Mouse (Mus musculus): ENCODE results near the gene Nmd3. TPM values are rescaled to one million over a fixed set of nuclear protein-coding genes. Genes with fewer than 3 reads are reported as not detected.

Nmd3 gene
- polyA plus RNA-seq (2015; fragmentation: Nextera tagmentation; extraction: Ambion mirVana): 125 and 130 TPM in 2 replicates

GRCm38 (mm10) chr3:69721814-69722186 is at the start of gene Nmd3:
Nmd3 (plus strand) TSS chr3:69721985.
- ATAC-seq (ENCODE audit: insufficient read depth, low FRiP score): peak; percentile 97
- Histone ChIP-seq H3K4me3 (replicated peaks; ENCODE audit: low read length) (peak within 1 kb of the TSS; percentile 92), H3K4me2 (ENCODE audit: low read depth, low read length) (peak within 1 kb of the TSS; percentile 77), H3K9me3 (replicated peaks; ENCODE audit: control insufficient read depth, low read length) (no peaks in the 10 kb centered on the region), H3K27me3 (ENCODE audit: control insufficient read depth, insufficient read depth, low read length) (no peaks in the 10 kb centered on the region), H3K4me1 (ENCODE audit: control insufficient read depth, insufficient read depth, low read length) (peaks cover 10% of the 10 kb centered on the region), H3K9ac (ENCODE audit: low read length) (peak within 1 kb of the TSS; percentile 96), H3K36me3 (ENCODE audit: control insufficient read depth, insufficient read depth, low read length) (no peaks in the 10 kb centered on the region), H3K27ac (ENCODE audit: low read length) (peak within 1 kb of the TSS; percentile 94)
- under 1% methylated on average over 33 of the region's 33 CpGs for WGBS

GRCm38 (mm10) chr3:69673351-69673750 is 48.4 kb upstream of the Nmd3 start:
- Histone ChIP-seq H3K27ac (ENCODE audit: low read length) (no peak overlapping the region), H3K9ac (ENCODE audit: low read length) (no peak overlapping the region), H3K9me3 (replicated peaks; ENCODE audit: control insufficient read depth, low read length) (no peaks in the 10 kb centered on the region), H3K36me3 (ENCODE audit: control insufficient read depth, insufficient read depth, low read length) (no peaks in the 10 kb centered on the region), H3K27me3 (ENCODE audit: control insufficient read depth, insufficient read depth, low read length) (no peaks in the 10 kb centered on the region), H3K4me1 (ENCODE audit: control insufficient read depth, insufficient read depth, low read length) (no peaks in the 10 kb centered on the region), H3K4me2 (ENCODE audit: low read depth, low read length) (no peak overlapping the region), H3K4me3 (replicated peaks; ENCODE audit: low read length) (no peak overlapping the region)
- ATAC-seq (ENCODE audit: insufficient read depth, low FRiP score): no peak
- 95% methylated on average over 10 of the region's 10 CpGs for WGBS

GRCm38 (mm10) chr3:69674206-69674605 is 47.6 kb upstream of the Nmd3 start:
- no peak overlapping the region for H3K9ac ChIP-seq (ENCODE audit: low read length)
- no peak overlapping the region for H3K4me2 ChIP-seq (ENCODE audit: low read depth, low read length)
- no peak overlapping the region for H3K27ac ChIP-seq (ENCODE audit: low read length)
- H3K4me1 ChIP-seq (ENCODE audit: control insufficient read depth, insufficient read depth, low read length): no peaks in the 10 kb centered on the region
- H3K36me3 ChIP-seq (ENCODE audit: control insufficient read depth, insufficient read depth, low read length): no peaks in the 10 kb centered on the region
- H3K27me3 ChIP-seq (ENCODE audit: control insufficient read depth, insufficient read depth, low read length): no peaks in the 10 kb centered on the region
- H3K9me3 ChIP-seq (replicated peaks; ENCODE audit: control insufficient read depth, low read length): no peaks in the 10 kb centered on the region
- 62% methylated on average over 3 of the region's 3 CpGs for WGBS
- H3K4me3 ChIP-seq (replicated peaks; ENCODE audit: low read length): no peak overlapping the region
- ATAC-seq (ENCODE audit: insufficient read depth, low FRiP score): no peak

- Histone ChIP-seq H3K27me3 (ENCODE audit: control insufficient read depth, insufficient read depth, low read length) (no peaks in the 10 kb centered on the region), H3K36me3 (ENCODE audit: control insufficient read depth, insufficient read depth, low read length) (no peaks in the 10 kb centered on the region), H3K4me3 (replicated peaks; ENCODE audit: low read length) (no peak overlapping the region), H3K4me1 (ENCODE audit: control insufficient read depth, insufficient read depth, low read length) (no peaks in the 10 kb centered on the region), H3K4me2 (ENCODE audit: low read depth, low read length) (no peak overlapping the region), H3K27ac (ENCODE audit: low read length) (no peak overlapping the region), H3K9me3 (replicated peaks; ENCODE audit: control insufficient read depth, low read length) (no peaks in the 10 kb centered on the region), H3K9ac (ENCODE audit: low read length) (no peak overlapping the region)
- WGBS: 61% methylated on average over 1 of the region's 1 CpGs
- ATAC-seq (ENCODE audit: insufficient read depth, low FRiP score): no peak
Measured at GRCm38 (mm10) chr3:69689791-69690190, 32.0 kb upstream of the Nmd3 start.

- H3K9me3 ChIP-seq (replicated peaks; ENCODE audit: control insufficient read depth, low read length): no peaks in the 10 kb centered on the region
- H3K4me2 ChIP-seq (ENCODE audit: low read depth, low read length): no peak overlapping the region
- 83% methylated on average over 2 of the region's 2 CpGs for WGBS
- ATAC-seq (ENCODE audit: insufficient read depth, low FRiP score): no peak
- H3K4me1 ChIP-seq (ENCODE audit: control insufficient read depth, insufficient read depth, low read length): no peaks in the 10 kb centered on the region
- no peak overlapping the region for H3K27ac ChIP-seq (ENCODE audit: low read length)
- no peak overlapping the region for H3K9ac ChIP-seq (ENCODE audit: low read length)
- H3K27me3 ChIP-seq (ENCODE audit: control insufficient read depth, insufficient read depth, low read length): no peaks in the 10 kb centered on the region
- H3K4me3 ChIP-seq (replicated peaks; ENCODE audit: low read length): no peak overlapping the region
- no peaks in the 10 kb centered on the region for H3K36me3 ChIP-seq (ENCODE audit: control insufficient read depth, insufficient read depth, low read length)
Measured at GRCm38 (mm10) chr3:69690939-69691338, 30.8 kb upstream of the Nmd3 start.

- Histone ChIP-seq H3K27me3 (ENCODE audit: control insufficient read depth, insufficient read depth, low read length) (no peaks in the 10 kb centered on the region), H3K9ac (ENCODE audit: low read length) (no peak overlapping the region), H3K36me3 (ENCODE audit: control insufficient read depth, insufficient read depth, low read length) (no peaks in the 10 kb centered on the region), H3K4me1 (ENCODE audit: control insufficient read depth, insufficient read depth, low read length) (no peaks in the 10 kb centered on the region), H3K27ac (ENCODE audit: low read length) (no peak overlapping the region), H3K9me3 (replicated peaks; ENCODE audit: control insufficient read depth, low read length) (no peaks in the 10 kb centered on the region), H3K4me3 (replicated peaks; ENCODE audit: low read length) (no peak overlapping the region), H3K4me2 (ENCODE audit: low read depth, low read length) (no peak overlapping the region)
- WGBS: 45% methylated on average over 6 of the region's 6 CpGs
- ATAC-seq (ENCODE audit: insufficient read depth, low FRiP score): no peak
Measured at GRCm38 (mm10) chr3:69699851-69700500, 21.8 kb upstream of the Nmd3 start.

- Histone ChIP-seq H3K36me3 (ENCODE audit: control insufficient read depth, insufficient read depth, low read length) (no peaks in the 10 kb centered on the region), H3K9me3 (replicated peaks; ENCODE audit: control insufficient read depth, low read length) (no peaks in the 10 kb centered on the region), H3K9ac (ENCODE audit: low read length) (no peak overlapping the region), H3K4me1 (ENCODE audit: control insufficient read depth, insufficient read depth, low read length) (no peaks in the 10 kb centered on the region), H3K27me3 (ENCODE audit: control insufficient read depth, insufficient read depth, low read length) (no peaks in the 10 kb centered on the region), H3K4me2 (ENCODE audit: low read depth, low read length) (no peak overlapping the region), H3K4me3 (replicated peaks; ENCODE audit: low read length) (no peak overlapping the region), H3K27ac (ENCODE audit: low read length) (no peak overlapping the region)
- ATAC-seq (ENCODE audit: insufficient read depth, low FRiP score): no peak
- 42% methylated on average over 1 of the region's 1 CpGs for WGBS
Measured at GRCm38 (mm10) chr3:69701905-69702304, 19.9 kb upstream of the Nmd3 start.

GRCm38 (mm10) chr3:69702421-69702820 is 19.4 kb upstream of the Nmd3 start:
- no peaks in the 10 kb centered on the region for H3K9me3 ChIP-seq (replicated peaks; ENCODE audit: control insufficient read depth, low read length)
- H3K4me2 ChIP-seq (ENCODE audit: low read depth, low read length): no peak overlapping the region
- H3K4me1 ChIP-seq (ENCODE audit: control insufficient read depth, insufficient read depth, low read length): no peaks in the 10 kb centered on the region
- no peaks in the 10 kb centered on the region for H3K27me3 ChIP-seq (ENCODE audit: control insufficient read depth, insufficient read depth, low read length)
- no peaks in the 10 kb centered on the region for H3K36me3 ChIP-seq (ENCODE audit: control insufficient read depth, insufficient read depth, low read length)
- no peak overlapping the region for H3K4me3 ChIP-seq (replicated peaks; ENCODE audit: low read length)
- no peak overlapping the region for H3K9ac ChIP-seq (ENCODE audit: low read length)
- no peak for ATAC-seq (ENCODE audit: insufficient read depth, low FRiP score)
- no peak overlapping the region for H3K27ac ChIP-seq (ENCODE audit: low read length)

- Histone ChIP-seq H3K36me3 (ENCODE audit: control insufficient read depth, insufficient read depth, low read length) (no peaks in the 10 kb centered on the region), H3K9me3 (replicated peaks; ENCODE audit: control insufficient read depth, low read length) (no peaks in the 10 kb centered on the region), H3K4me3 (replicated peaks; ENCODE audit: low read length) (no peak overlapping the region), H3K27me3 (ENCODE audit: control insufficient read depth, insufficient read depth, low read length) (no peaks in the 10 kb centered on the region), H3K4me2 (ENCODE audit: low read depth, low read length) (no peak overlapping the region), H3K4me1 (ENCODE audit: control insufficient read depth, insufficient read depth, low read length) (no peaks in the 10 kb centered on the region), H3K27ac (ENCODE audit: low read length) (no peak overlapping the region), H3K9ac (ENCODE audit: low read length) (no peak overlapping the region)
- WGBS: 48% methylated on average over 12 of the region's 12 CpGs
- no peak for ATAC-seq (ENCODE audit: insufficient read depth, low FRiP score)
Measured at GRCm38 (mm10) chr3:69709043-69709929, 12.5 kb upstream of the Nmd3 start.

All from stomach, embryonic 16.5 days (tissue).